Mouse (Mus musculus): ENCODE measurements around the gene Pus3.
A peak's percentile ranks its signal among the peaks of the same experiment; 100 is the strongest.

The Pus3 gene

DNA sequence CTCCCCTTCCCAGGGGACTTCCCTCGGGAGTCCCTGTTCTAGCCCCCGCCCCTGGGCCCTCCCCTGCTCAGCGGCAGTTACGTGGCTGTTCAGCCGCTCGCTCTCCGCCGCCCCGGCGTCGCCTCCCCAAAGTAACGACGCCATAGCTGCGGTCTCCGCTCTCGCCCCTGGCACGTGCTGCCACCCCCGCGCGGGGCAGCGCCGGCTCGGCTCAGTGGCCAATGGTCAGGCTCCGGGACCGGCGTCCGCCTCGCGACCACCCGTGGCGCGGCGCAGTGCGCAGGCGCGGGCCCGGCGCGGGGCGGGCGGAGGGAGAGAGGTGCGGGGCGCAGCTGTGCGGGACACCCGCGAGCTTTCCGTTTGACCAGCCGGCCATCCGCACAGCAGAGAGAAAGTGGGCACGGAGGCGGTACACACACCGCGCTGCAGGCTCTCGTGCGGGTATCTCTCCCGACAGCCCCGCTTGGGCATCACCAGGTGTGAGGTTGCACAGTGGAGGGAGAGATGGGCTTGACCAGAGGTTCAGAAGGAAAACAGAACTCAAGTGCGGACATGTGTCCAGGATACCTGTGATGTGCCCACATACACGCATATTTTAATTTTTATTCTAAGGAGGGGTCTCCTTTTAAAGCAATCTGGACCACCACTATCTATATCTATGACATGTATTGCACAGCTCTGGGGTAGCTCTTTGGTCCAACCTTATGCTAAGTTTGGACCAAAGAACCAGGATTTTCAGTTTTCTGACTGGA is at the start of gene Pus3, which contains the start of gene Ddx25:
Pus3 (plus strand) TSS at position 339 of the 752 bp plus-strand sequence.
Ddx25 (minus strand) TSS at position 272 of the 752 bp plus-strand sequence.
- DNase-seq, result no peak

DNA sequence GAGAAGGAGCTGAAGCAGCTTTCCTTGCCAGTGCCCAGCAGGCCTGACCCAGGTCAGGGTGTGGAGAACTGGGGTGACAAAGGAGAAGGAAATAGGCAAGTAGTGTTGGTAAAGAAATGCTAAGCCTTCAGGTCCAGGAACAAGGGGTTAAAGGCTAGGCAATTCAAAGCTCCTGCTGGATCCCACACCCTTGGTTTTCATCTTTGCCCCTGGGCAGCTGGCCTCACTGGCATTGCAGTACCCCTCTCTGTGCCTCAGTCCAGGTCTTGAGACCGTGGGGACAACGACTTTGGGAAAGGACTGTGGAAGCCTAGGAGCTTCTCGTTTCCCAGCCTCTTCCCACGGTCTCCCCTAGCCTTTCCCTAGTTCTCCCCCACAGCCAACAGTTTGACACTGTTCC is 44.5 kb upstream of the Pus3 start:
- DNase-seq, result no peak

DNA sequence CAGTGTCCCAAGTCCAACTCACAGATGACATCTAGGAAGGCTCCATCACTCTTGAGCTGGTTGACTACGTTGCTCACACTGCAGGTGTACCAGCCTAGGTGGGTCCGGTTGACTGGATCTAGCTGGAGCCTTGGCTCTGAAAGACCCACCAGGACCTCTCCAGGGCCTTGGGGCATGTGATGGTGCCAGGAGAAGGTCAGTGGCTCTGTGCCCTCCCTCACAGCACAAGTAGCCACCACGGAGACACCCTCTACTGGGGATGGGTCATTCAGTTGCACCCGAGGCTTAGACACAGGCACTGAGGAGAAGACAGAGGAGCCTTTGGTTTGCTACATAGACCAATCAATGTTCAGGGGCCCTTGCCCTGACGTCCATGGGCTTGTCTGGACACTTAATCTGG is 42.2 kb upstream of the Pus3 start:
- DNase-seq, result no peak

DNA sequence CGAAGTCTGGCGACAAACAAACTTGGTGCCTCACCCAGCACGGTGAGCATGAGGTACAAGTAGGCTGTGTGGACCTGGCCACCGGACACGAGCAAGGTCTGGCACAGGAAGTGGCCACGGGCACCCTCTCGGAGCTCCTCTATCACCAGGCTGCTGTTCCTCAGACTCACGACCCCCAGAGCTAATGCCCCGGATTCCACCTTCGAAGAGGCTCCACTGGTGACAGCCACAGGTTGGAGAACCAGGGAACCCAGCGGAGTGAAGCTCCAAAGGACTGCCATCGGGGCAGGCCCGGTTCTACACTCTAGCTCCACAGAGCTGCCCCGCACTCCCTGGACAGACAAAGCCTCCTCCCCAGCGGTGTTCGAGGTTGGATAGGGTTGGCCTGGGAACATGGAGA is 41.7 kb upstream of the Pus3 start:
- DNase-seq, result no peak

DNA sequence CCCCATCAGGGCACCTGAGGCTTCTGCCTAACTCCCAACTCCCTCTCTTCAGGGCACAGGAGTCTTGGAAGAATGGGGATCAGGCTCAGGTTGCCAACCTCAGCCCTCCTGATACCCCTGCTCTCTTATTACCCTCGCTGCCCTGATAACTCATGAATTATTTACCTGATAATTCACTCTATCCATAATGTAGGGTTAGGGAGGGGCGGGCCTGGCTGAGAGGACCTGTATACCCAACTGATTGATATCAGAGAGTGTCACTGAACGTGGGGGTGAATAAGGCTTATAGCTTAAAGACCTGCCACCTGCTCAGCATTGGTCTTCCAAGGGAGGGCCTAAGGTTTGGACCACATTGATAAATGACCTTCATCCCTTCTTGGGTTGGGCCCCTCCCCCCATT is 40.2 kb upstream of the Pus3 start, which contains the start of gene Gm1113:
Gm1113 (minus strand) TSS at position 101 of the 400 bp plus-strand sequence.
- DNase-seq, result no peak

DNA sequence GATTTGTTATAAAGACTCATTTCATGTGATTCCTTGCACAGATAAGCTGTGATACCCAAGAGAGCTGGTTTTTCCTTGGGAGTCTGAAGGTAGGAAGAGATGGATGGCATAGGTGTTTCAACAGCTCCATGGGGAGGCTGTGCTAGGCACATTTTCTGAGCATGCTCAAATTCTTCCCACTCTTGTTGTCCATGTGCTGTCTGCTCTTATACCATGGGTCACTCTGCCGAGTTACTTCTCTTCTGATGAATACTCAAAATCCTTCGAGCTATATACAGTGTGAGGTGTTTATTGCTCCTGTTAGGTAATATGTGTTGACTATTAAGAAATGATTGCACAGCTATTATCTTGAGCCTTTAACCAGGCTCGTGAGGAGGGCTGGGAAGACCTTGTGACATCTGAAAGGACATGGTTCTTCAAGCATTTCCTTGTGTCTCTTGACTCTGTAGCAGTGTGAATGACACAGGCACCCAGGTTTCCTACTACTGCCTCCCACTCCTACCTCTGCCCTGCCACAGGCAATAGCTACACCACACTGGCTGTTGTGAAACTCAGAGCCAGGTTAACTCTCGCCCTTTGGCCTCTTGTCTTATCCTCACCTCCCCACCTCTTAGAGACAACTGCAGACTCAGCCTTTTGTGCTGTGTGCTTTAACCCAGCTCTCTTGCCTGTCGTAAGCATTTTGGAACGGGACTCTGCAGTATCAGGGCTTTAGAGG is 37.6 kb upstream of the Pus3 start:
- no peak for DNase-seq

DNA sequence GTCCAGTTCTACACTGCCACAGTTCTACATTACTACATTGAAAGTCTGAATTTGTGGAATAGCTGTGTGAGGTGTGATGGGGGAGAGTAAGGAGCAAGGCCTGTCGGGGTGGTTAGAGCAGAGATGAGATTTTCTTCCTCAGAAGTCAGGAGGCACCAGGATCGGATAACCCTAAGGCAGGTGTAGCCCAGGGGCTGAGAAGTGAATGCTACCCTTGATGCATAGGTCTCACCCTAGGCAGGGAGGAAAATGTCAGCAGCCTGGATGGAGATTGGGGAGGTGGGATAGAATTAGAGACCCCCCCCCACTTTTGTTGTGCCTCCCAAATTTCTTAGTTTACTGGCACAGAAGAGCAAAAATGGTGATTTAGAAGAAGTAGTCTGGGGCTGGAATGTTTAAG is 36.2 kb upstream of the Pus3 start:
- DNase-seq, result no peak

DNA sequence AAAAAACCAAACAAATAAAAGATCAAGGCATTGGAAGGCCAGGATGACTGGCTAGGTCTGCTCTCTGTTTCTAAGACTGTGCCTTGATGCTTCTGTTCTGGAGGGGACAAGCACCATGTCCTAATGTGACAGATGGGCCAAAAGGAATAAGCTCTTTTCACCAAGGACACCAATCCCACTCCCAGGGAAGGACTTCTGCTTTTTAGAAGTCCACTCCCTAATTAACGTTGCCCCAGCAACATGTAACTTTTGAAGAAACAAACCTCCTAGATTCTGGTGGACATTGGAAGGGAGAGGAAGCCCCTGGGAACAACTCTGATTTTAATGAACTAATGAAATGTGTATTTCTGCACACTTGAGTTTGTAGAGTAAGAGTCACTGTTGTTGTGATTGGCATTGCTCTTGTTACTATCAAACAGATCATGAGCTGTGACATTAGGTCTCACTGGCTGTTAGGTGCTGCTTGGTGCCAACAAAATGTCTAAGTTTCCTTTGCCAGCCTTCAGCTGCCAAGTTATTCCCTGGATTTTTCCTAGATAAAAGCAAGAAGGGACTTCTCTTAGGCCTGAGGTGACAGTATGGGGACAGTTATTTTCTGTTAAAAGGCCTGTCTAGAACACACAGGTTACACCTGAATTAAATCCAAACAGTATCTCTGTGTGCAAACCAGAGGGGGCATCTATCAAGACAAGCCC is 35.4 kb upstream of the Pus3 start:
- DNase-seq, result no peak

DNA sequence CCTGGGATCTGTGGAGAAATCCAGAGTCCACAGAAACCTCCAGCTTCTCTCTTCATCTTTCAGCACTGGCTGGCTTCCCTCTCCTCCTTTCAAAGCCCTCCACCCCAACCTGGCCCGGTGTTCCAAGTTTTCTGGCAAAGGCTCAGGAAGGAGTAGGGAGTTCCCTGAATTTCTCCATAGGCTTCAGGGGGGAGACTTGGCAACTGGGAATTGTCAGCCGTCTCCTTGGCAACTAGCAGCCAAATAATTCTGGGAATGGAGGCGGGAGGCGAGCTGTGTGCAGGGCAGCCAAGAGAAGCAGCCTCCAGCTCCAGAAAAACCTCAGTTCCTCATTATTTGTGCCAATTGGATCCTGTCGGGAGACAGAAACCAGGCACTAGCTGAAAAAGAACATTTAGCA is 34.9 kb upstream of the Pus3 start:
- no peak for DNase-seq

DNA sequence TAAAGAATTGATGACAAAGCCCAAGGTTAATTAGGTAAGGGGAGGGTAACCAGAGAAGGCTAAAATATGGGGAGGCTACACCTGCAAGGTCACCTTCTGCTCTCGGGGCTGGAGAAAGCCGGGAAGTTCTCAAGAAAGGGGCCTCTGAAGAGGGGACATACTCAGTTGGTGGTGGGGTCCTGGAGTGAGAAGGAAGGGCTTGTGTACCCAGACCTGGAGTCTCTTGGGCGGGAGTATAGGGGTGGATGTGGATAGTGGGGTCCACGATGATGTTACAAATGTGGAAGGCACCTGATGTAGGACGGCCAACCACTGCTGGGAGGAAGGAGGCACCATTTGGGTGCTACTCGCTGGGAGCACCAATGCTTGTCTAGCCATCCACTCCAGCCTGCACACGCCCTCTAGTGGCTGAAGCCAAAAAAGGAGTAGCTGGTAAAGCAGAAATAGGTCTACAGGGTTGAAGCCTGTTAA is 34.4 kb upstream of the Pus3 start:
- DNase-seq, result peak; percentile 45 to 73

DNA sequence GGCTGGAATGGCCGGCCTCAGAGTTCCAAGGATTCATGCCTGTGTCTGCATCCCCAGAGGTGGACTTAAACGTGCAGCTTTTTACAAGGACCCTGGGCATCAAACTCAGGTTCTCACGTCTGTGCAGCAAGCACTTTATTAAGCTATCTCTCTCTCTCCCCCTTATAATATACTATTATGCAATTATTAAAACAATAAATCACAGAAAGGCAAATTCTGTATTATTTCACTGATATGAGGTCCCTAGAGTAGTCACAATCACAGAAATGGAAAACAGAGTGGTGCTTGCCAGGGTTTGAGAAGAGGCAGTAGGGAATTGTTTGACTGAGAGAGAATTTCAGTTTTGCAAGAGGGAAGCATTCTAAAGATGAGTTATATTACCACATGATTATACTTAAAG is 29.3 kb upstream of the Pus3 start:
- DNase-seq, result no peak

DNA sequence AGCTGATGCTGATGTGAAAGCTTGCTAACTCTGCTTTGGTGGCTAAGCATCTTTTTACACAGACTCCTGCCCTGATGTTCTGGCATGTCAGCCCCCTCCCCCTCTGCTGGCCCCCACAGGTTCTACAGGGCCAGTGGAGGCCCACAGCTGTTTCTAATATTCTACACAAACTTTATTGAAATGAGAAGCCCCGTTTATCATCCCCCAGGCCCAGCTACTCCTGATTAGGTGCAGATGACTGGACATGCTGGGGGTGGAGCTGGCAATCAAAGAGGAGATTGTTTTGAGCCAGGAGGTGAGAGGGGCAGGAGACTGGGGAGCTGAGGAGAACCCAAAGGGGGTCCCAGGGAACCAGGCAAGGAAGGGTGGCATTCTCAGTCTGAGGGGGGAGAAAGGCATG is 28.6 kb upstream of the Pus3 start:
- DNase-seq, result no peak

DNA sequence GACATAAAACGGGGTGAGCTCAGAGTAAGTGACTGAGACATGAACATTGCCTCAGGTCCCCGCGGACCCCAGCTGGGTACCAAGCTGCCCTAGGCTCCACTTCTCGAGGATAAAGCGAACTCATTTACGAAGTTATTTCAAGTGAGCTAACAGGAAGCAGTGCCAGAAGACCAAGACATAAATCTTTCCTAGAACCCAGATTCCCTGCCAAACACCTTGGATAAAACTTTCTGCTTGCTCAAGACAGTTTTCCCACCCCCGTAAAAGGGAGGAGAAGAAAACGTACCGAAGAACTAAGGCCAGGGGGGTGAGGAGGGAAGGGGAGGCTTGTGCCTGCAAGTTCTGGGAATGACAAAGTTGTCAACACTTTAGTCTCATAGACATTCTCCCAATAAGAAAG is 25.1 kb upstream of the Pus3 start:
- no peak for DNase-seq

DNA sequence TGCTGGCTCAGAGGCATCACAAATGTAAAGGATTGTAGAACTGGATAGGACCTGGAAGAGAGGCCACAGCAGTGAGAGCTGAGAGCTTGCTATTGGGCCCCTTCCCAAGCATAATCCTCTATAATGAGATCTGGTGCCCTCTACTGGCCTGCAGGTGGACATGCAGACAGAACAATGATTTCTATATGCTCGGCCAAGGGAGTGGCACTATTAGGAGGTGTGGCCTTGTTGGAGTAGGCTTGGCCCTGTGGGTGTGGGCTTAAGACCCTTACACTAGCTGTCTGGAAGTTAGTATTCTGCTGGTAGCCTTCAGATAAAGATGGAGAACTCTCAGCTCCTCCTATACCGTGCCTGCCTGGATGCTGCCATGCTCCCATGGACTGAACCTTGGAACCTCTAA is 23.3 kb upstream of the Pus3 start:
- peak in 1 of 2 experiments; percentile 30 for DNase-seq

DNA sequence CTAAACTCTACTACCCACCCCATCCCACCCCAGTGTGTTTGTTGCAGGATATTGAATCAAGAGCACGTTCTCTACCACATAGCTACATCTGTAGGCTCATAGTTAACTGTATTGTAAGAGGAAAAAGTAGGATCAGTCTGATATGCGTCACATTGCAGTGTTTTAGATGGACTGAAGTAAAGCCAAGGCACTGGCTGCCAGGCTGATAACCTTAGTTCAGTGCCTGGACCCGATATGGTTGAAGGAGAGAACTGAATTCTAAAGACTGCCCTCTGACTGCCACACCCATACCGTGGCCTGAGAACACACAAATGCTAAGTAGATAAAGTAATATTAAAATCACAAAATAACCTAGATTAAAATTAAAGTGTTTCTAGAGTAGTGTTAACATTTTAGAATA is 22.5 kb upstream of the Pus3 start:
- no peak for DNase-seq

DNA sequence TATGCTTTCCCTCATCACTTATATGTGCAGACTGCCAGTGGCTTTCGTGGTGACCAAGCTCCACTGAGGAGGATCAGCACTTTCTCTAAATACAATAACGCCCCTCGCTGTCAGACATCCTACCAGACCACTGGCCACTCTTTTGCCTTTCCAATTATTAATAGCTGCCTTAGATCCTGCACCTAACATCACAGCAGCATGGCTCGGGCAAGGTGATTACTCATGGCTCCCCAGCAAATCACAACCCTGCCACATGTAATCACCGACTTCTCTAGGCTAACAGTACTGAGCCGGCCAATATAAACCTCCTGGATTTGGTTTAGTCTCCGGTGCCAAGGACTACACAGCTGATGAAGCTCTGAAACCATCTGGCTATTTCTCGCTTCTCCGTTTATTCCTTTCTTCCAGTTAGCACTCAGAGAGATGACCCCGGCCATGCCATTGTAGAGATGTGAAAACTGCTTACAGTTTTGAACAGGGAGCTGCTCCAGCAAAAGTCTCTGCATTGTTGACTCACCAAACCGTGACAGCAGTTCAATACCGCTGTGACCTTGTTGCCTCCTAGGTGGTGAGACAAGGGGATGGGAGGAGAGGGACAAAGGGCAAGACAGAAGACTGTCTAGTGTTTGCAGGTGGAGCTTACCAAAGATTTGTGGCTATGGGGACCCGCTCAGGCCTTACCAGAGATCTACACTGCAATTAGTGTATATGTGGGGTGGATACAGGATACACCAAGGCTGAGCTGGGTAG is 19.2 kb upstream of the Pus3 start:
- DNase-seq, result no peak

DNA sequence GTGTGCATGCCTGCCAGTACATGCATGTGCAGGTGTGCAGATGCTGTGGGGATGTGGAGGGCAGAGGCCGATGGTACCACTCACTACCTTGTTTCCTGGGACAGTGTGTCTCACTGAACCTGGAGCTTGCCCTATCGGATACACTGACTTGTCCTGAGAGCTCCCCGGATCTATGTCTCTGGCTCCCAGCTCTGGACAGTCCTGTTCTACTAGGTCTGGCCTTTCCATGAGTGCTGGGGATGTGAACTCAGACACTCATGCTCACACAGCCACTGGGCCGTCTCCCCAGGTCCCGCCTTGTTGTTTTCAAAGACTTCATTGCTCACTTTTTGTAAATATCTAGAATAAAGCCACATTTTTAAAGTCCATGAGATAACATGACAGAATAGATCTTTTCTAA is 17.4 kb upstream of the Pus3 start:
- DNase-seq, result no peak

DNA sequence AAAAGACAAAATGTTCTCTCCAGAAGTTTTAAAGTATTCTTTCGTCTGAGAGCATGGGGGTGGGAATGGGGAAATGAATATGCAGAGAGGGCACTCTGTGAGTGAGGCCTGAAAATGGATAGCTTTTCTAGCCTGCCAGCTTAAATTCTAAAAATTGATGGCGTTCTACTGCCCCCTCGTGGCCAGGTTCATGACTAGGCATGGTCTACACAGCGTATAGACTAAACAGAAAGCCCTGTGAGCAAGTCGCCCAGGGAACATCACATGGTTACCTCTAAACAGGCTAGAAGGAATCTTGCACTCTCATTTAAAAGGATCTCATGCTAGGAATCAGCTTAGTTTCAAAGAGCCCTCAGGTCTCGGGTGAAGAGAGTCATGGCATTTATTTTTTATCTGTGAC is 16.9 kb upstream of the Pus3 start:
- DNase-seq, result peak; percentile 39 to 77

DNA sequence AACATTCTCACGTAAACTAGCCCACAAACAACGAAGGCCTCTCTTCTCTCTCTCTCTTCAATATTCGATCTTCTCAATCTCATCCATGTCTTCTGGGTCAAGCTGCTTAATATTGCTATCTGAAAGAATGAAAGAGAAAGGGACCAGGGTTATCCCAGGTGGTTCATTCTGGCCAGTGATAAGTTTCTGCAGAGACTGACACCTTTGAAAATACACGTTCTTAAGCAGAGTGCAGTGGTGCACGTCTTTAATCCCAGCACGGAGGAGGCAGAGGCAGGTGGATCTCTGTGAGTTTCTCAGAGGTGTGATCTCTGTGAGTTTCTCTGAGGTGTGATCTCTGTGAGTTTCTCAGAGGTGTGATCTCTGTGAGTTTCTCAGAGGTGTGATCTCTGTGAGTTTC is 16.5 kb upstream of the Pus3 start:
- no peak for DNase-seq

DNA sequence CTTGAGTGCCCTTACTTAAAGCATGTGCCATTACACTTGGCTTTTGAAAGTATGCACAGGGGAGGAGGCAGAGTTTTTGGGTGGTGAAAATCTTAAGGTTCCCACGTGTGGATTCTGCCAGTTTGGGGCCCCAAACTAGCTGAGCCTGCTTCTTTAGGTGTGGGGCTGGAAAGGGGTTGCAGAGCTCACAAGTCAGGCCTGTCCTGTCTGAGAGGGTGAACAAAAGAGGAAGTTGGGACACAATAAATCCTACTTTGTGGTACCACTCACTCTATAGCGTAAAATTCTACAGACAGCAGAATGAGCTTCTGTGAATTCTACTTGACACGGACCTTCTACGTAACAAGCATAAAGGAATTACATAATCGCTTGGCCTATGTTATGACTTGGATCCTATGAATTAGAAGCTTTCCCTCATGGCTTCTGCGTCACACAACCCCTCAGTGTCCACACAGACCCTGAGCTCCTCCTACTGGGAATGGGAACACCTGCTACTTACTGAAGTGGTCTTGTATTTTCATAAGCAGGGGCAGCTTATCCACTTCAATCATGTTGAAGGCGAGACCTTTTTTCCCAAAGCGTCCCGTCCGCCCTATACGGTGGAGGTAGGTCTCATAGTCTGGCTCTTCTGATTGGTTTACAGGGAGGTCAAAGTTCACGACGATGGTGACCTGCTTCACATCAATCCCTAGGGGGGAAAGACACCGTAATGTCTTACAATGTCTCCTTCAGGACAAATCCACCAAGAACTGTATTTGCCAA is 15.1 kb upstream of the Pus3 start:
- DNase-seq, result no peak

DNA sequence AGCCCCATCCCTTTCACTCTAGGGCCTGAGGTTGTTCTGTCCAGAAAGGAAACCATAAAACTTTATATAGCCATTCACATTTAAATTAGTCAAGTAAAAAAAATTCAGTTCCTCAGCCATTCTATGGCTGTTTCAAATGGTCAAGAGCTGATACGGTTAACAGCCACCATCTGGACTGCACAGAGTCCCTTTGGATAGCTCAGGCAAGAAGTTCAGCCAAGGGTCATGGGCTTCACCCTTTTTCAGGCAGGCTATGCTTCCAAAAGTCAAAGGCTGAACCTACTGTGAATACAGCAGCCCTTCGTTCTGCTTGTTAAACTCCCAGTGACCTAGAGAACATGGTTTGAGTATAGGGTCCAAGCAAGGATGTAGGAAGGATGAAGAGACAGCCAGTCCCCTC is 13.7 kb upstream of the Pus3 start:
- no peak for DNase-seq

DNA sequence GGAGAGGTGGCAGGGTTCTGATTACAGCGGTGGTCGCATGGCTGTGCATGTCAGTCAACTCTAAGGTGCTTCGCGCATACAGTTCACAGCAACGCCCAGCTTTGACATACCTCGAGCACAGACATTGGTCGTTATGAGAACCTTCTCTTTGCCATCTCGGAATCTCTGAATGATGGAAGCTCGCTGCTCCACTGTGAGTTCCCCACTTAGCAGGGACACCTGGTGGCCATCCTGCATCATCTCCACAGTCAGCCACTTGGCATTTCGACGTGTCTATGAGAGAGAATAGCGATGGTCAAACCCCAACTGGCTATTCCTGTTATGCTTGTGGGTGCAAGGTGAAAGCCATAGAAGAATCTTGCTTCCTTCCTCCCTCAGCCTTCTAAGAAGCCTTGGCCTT is 12.7 kb upstream of the Pus3 start:
- no peak for DNase-seq
